Mouse (Mus musculus) MEL (cell line): Measurements from ENCODE around the gene Krtap5-5. TPM values are rescaled to one million over a fixed set of nuclear protein-coding genes. Genes with fewer than 3 reads are reported as not detected.
A peak's percentile ranks its signal among the peaks of the same experiment; 100 is the strongest.
"Not testable (repeated sequence)": the region's sequence is repeated elsewhere in the genome, so short reads cannot be mapped to it uniquely, and the experiment has no call there.

ENCODE experiments used
- DNase-seq: peaks from one replicate; pipeline ENCODE4 v3.0.0; 2011; ENCODE audit warnings: low read depth, low spot score
- H3K27ac ChIP-seq: 2 replicates; pipeline ENCODE4 v1.5.1; 2012; ENCODE audit warnings: low read depth, mild to moderate bottlenecking, control low read depth, low read length, moderate library complexity; ENCODE audit not compliant: control insufficient read depth
- H3K27me3 ChIP-seq, 2 experiments: fragments of 150-350 bp in 1 of 2; sonication (generic) in 1 of 2; 2 replicates each; pipeline ENCODE4 v1.6.1; 2012; ENCODE audit warnings: low read length in 2 of 2, mild to moderate bottlenecking in 2 of 2, improper control_type of control experiment in 1 of 2, moderate library complexity in 1 of 2; ENCODE audit not compliant: insufficient read depth in 2 of 2, control insufficient read depth in 1 of 2
- H3K36me3 ChIP-seq, 2 experiments: 2 replicates each; pipeline ENCODE4 v1.6.1; 2012 to 2014; ENCODE audit warnings: low read length in 2 of 2, improper control_type of control experiment in 1 of 2, inconsistent platforms in 1 of 2, mild to moderate bottlenecking in 1 of 2; ENCODE audit not compliant: insufficient read depth in 2 of 2, control insufficient read depth in 1 of 2
- H3K4me1 ChIP-seq, 2 experiments: fragments of 150-350 bp in 1 of 2; sonication (generic) in 1 of 2; 2 replicates each; pipeline ENCODE4 v1.6.1; 2012; ENCODE audit warnings: low read length in 2 of 2, improper control_type of control experiment in 1 of 2, mild to moderate bottlenecking in 1 of 2; ENCODE audit not compliant: insufficient read depth in 2 of 2, control insufficient read depth in 1 of 2
- H3K4me3 ChIP-seq, 2 experiments: fragments of 150-350 bp in 1 of 2; sonication (generic) in 1 of 2; 2 replicates each; pipeline ENCODE4 v1.5.1; 2012; ENCODE audit warnings: low read depth in 2 of 2, low read length in 2 of 2, mild to moderate bottlenecking in 2 of 2, moderate library complexity in 2 of 2, control low read depth in 1 of 2, improper control_type of control experiment in 1 of 2; ENCODE audit not compliant: control insufficient read depth in 1 of 2, insufficient read depth in 1 of 2
- H3K79me2 ChIP-seq: 2 replicates; pipeline ENCODE4 v1.6.1; 2012; ENCODE audit warnings: mild to moderate bottlenecking, low read length, moderate library complexity; ENCODE audit not compliant: control insufficient read depth, poor library complexity, insufficient read depth
- H3K9ac ChIP-seq: 2 replicates; pipeline ENCODE4 v1.6.1; 2012; ENCODE audit warnings: low read depth, mild to moderate bottlenecking, control low read depth, low read length, moderate library complexity; ENCODE audit not compliant: control insufficient read depth, poor library complexity, severe bottlenecking
- H3K9me3 ChIP-seq: fragments of 150-350 bp; sonication (generic); replicated peaks from 2 replicates; pipeline ENCODE4 v1.6.1; 2012; ENCODE audit warnings: mild to moderate bottlenecking, low read length, improper control_type of control experiment, moderate library complexity; ENCODE audit not compliant: insufficient read depth
- CTCF ChIP-seq, 3 experiments: IDR thresholded peaks in 2 of 3; conservative IDR thresholded peaks in 1 of 3; 2 replicates each; pipeline ENCODE4 v1.5.1; 2011 to 2012; ENCODE audit warnings: low read length in 3 of 3, low read depth in 2 of 3, mild to moderate bottlenecking in 2 of 3, improper control_type of control experiment in 1 of 3, inconsistent platforms in 1 of 3, mixed read lengths in 1 of 3, moderate library complexity in 1 of 3; ENCODE audit not compliant: control insufficient read depth in 1 of 3, insufficient read depth in 1 of 3, poor library complexity in 1 of 3, severe bottlenecking in 1 of 3
- JUND ChIP-seq: IDR thresholded peaks from 2 replicates; pipeline ENCODE4 v1.6.1; 2011; ENCODE audit warnings: low read depth, mild to moderate bottlenecking, improper control_type of control experiment, low read length
- SMC3 ChIP-seq: IDR thresholded peaks from 2 replicates; pipeline ENCODE4 v1.6.1; 2011; ENCODE audit warnings: low read depth, low read length, improper control_type of control experiment
- polyA plus RNA-seq, 2 experiments: library from polyadenylated mRNA; stranded (reverse) in 1 of 2; unstranded in 1 of 2; fragments of >175 nt in 1 of 2; fragments of >200 nt in 1 of 2; gene quantifications; 2 replicates each; pipeline versions ENCODE4 v1.2.1 to v1.2.4; 2012; ENCODE audit warnings: low replicate concordance in 2 of 2, low read depth in 1 of 2; ENCODE audit not compliant: insufficient read length in 2 of 2, insufficient read depth in 1 of 2, missing spikeins in 1 of 2
- total RNA-seq: library from RNA; depleted of rRNA; stranded (reverse); fragments of 300-350 nt; gene quantifications from 2 replicates; pipeline ENCODE4 v1.2.3, GENCODE M21; 2012; rRNA removed

Krtap5-5 gene
- not detected in 2 replicates for total RNA-seq
- not detected for polyA plus RNA-seq

- H3K4me1 ChIP-seq, H3K27ac ChIP-seq, H3K9me3 ChIP-seq, H3K36me3 ChIP-seq, H3K4me3 ChIP-seq, H3K9ac ChIP-seq, H3K79me2 ChIP-seq, H3K27me3 ChIP-seq, DNase-seq: not testable (repeated sequence)
Observed at GRCm38 (mm10) chr7:142229871-142230270, at the start of gene Krtap5-5. Gene Krtap5-5, minus strand, starts transcription at chr7:142229971.

DNA sequence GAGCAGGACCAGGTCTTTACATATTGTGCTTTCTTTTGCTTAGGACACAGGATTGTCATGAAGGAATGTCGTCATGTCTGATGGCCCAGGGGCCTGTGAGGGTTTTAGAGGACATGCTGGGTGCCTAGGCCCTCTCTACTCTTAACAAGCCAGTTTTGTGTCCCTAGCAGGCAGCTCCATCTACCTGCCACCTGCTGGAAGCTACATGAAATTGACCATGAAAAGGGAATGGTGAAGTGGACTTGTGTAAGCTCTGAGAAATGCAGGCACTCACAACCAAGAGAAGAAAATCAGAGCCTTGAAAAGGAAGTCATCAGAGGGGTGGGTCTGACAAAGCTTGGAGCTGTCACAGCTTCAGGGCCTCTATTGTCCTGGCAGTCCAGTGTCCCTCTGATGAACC lies 49.5 kb upstream of the Krtap5-5 start:
- DNase-seq = peak; percentile 6
- H3K4me3 ChIP-seq, H3K36me3 ChIP-seq, H3K27me3 ChIP-seq, H3K27ac ChIP-seq, H3K9me3 ChIP-seq, H3K79me2 ChIP-seq, H3K4me1 ChIP-seq, H3K9ac ChIP-seq: not testable (repeated sequence)

DNA sequence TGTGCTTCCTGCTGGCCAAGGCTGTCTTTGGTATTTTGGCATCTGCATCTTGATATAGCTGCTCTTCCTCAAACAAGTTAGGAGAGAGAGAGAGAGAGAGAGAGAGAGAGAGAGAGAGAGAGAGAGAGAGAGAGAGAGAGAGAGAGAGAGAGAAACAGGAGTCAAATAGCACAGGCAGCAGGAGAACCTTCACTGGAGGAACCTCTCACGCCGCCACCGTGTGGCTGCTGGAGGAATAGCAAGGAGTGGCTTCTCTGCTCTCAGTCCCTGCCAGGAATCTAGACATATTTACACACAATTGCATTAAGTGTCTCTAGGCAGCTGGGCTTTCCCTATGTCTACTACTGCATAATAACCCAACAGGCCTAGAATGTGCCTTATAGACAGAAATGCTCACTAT lies 48.4 kb upstream of the Krtap5-5 start:
- not testable (repeated sequence) for H3K36me3 ChIP-seq, H3K27ac ChIP-seq, H3K4me3 ChIP-seq, H3K9ac ChIP-seq, H3K79me2 ChIP-seq, H3K4me1 ChIP-seq, H3K9me3 ChIP-seq, H3K27me3 ChIP-seq
- TF ChIP-seq JUND (peak; percentile 75; the same call in 1 of the 2 replicates), SMC3 (peak; percentile 20), CTCF (IDR thresholded peaks at IDR 0.05 in 2 of 3, conservative IDR thresholded peaks at IDR 0.05 in 1 of 3; ENCODE audit: control insufficient read depth in 1 of 3, insufficient read depth in 1 of 3, low read depth in 2 of 3, low read length in 3 of 3, poor library complexity in 1 of 3, severe bottlenecking in 1 of 3) (peak; percentile 50 to 68 (median 67))
- DNase-seq = peak; percentile 52

DNA sequence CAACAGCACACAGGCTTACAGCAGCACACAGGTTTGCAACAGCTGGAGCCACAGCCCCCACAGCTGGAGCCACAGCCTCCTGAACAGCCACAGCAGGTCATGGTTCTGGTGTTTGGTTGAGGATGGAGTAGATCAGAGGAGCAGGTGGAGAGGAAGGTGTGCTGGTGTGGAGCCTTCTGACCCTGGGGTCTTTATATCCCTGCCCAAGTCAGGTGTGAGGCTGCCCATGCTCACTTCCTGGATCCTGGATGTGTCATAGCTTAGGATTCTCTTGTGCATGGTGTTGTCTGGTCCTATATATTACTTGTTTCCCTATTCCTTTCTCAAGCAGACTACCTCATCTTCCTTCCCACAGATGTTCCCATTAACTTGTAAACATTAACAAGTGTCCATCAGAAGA lies 44.5 kb upstream of the Krtap5-5 start, which contains the start of gene Gm4559:
Gm4559 (minus strand) TSS at position 101 of the 400 bp plus-strand sequence.
- H3K27ac ChIP-seq, H3K27me3 ChIP-seq, H3K9ac ChIP-seq, H3K36me3 ChIP-seq, H3K79me2 ChIP-seq, DNase-seq, H3K9me3 ChIP-seq, H3K4me3 ChIP-seq, H3K4me1 ChIP-seq: not testable (repeated sequence)

GRCm38 (mm10) chr7:142258254-142258653 lies 28.5 kb upstream of the Krtap5-5 start, which contains the start of gene Gm2431:
Gene Gm2431, minus strand, starts transcription at chr7:142258354.
- not testable (repeated sequence) for DNase-seq, H3K79me2 ChIP-seq, H3K4me1 ChIP-seq

More at GRCm38 (mm10) chr7:142258254-142258653, 28.5 kb upstream of the Krtap5-5 start, which contains the start of gene Gm2431:
- H3K9ac ChIP-seq, H3K4me3 ChIP-seq, H3K27me3 ChIP-seq, H3K27ac ChIP-seq, H3K9me3 ChIP-seq, H3K36me3 ChIP-seq: not testable (repeated sequence)
